Mouse (Mus musculus) cerebellum, adult (tissue): ENCODE measurements at regions not wholly inside any gene's neighbourhood (a gene's known extent, or its start where the extent isn't known, plus 50 kb on each side); places are given as distances from the start of the nearest gene placed in this dataset.

Experiments
- ATAC-seq: cut with Nextera tagmentation; 2 replicates; pipeline ENCODE4 v1.9.2; 2017; ENCODE audit warnings: mild to moderate bottlenecking, moderate library complexity, mixed read lengths; ENCODE audit not compliant: insufficient number of reproducible peaks, low FRiP score, low TSS enrichment

GRCm38 (mm10) chr2:158909086-158909485, 114.5 kb downstream of the Dhx35 start:
- no peak for ATAC-seq

GRCm38 (mm10) chr2:158910325-158910724, 115.7 kb downstream of the Dhx35 start:
- ATAC-seq = no peak

GRCm38 (mm10) chr2:158911191-158911590, 116.6 kb downstream of the Dhx35 start:
- no peak for ATAC-seq

- no peak for ATAC-seq
Observed at GRCm38 (mm10) chr2:158912631-158913258, 118.1 kb downstream of the Dhx35 start.

GRCm38 (mm10) chr2:158917398-158917797, 122.8 kb downstream of the Dhx35 start:
- no peak for ATAC-seq

GRCm38 (mm10) chr2:158918312-158918711, 123.7 kb downstream of the Dhx35 start:
- ATAC-seq = no peak

- no peak for ATAC-seq
Observed at GRCm38 (mm10) chr2:158921342-158922255, 127.0 kb downstream of the Dhx35 start.

- ATAC-seq = no peak
Observed at GRCm38 (mm10) chr2:158922766-158923165, 128.2 kb downstream of the Dhx35 start.

- ATAC-seq = no peak
Observed at GRCm38 (mm10) chr2:158929507-158929906, 134.9 kb downstream of the Dhx35 start.

- no peak for ATAC-seq
Observed at GRCm38 (mm10) chr2:158937948-158938565, 143.4 kb downstream of the Dhx35 start.

- ATAC-seq = no peak
Observed at GRCm38 (mm10) chr2:158949418-158949817, 154.8 kb downstream of the Dhx35 start.

- ATAC-seq = no peak
Observed at GRCm38 (mm10) chr2:158951061-158951460, 156.5 kb downstream of the Dhx35 start.

- ATAC-seq = no peak
Observed at GRCm38 (mm10) chr2:158956888-158957287, 162.3 kb downstream of the Dhx35 start.

GRCm38 (mm10) chr2:158965003-158965665, 170.5 kb downstream of the Dhx35 start:
- no peak for ATAC-seq

- ATAC-seq = no peak
Observed at GRCm38 (mm10) chr2:158972178-158972577, 177.6 kb downstream of the Dhx35 start.

GRCm38 (mm10) chr2:158985529-158986148, 191.0 kb downstream of the Dhx35 start:
- no peak for ATAC-seq

GRCm38 (mm10) chr2:159002481-159003186, 208.0 kb downstream of the Dhx35 start:
- ATAC-seq = no peak

- ATAC-seq = no peak
Observed at GRCm38 (mm10) chr2:159003187-159003497, 208.5 kb downstream of the Dhx35 start.

- ATAC-seq = no peak
Observed at GRCm38 (mm10) chr2:159004417-159004816, 209.8 kb downstream of the Dhx35 start.

GRCm38 (mm10) chr2:159012725-159013124, 218.1 kb downstream of the Dhx35 start:
- ATAC-seq = no peak
